Mouse (Mus musculus) MEL (cell line): ENCODE measurements around the gene Nwd2. TPM values are rescaled to one million over a fixed set of nuclear protein-coding genes. Genes with fewer than 3 reads are reported as not detected.

Experiments used
- DNase-seq: peaks from one replicate; pipeline ENCODE4 v3.0.0; 2011; ENCODE audit warnings: low read depth, low spot score
- H3K27ac ChIP-seq: 2 replicates; pipeline ENCODE4 v1.5.1; 2012; ENCODE audit warnings: low read depth, mild to moderate bottlenecking, control low read depth, low read length, moderate library complexity; ENCODE audit not compliant: control insufficient read depth
- H3K27me3 ChIP-seq, 2 experiments: fragments of 150-350 bp in 1 of 2; sonication (generic) in 1 of 2; 2 replicates each; pipeline ENCODE4 v1.6.1; 2012; ENCODE audit warnings: low read length in 2 of 2, mild to moderate bottlenecking in 2 of 2, improper control_type of control experiment in 1 of 2, moderate library complexity in 1 of 2; ENCODE audit not compliant: insufficient read depth in 2 of 2, control insufficient read depth in 1 of 2
- H3K36me3 ChIP-seq, 2 experiments: 2 replicates each; pipeline ENCODE4 v1.6.1; 2012 to 2014; ENCODE audit warnings: low read length in 2 of 2, improper control_type of control experiment in 1 of 2, inconsistent platforms in 1 of 2, mild to moderate bottlenecking in 1 of 2; ENCODE audit not compliant: insufficient read depth in 2 of 2, control insufficient read depth in 1 of 2
- H3K4me1 ChIP-seq, 2 experiments: fragments of 150-350 bp in 1 of 2; sonication (generic) in 1 of 2; 2 replicates each; pipeline ENCODE4 v1.6.1; 2012; ENCODE audit warnings: low read length in 2 of 2, improper control_type of control experiment in 1 of 2, mild to moderate bottlenecking in 1 of 2; ENCODE audit not compliant: insufficient read depth in 2 of 2, control insufficient read depth in 1 of 2
- H3K4me3 ChIP-seq, 2 experiments: fragments of 150-350 bp in 1 of 2; sonication (generic) in 1 of 2; 2 replicates each; pipeline ENCODE4 v1.5.1; 2012; ENCODE audit warnings: low read depth in 2 of 2, low read length in 2 of 2, mild to moderate bottlenecking in 2 of 2, moderate library complexity in 2 of 2, control low read depth in 1 of 2, improper control_type of control experiment in 1 of 2; ENCODE audit not compliant: control insufficient read depth in 1 of 2, insufficient read depth in 1 of 2
- H3K79me2 ChIP-seq: 2 replicates; pipeline ENCODE4 v1.6.1; 2012; ENCODE audit warnings: mild to moderate bottlenecking, low read length, moderate library complexity; ENCODE audit not compliant: control insufficient read depth, poor library complexity, insufficient read depth
- H3K9ac ChIP-seq: 2 replicates; pipeline ENCODE4 v1.6.1; 2012; ENCODE audit warnings: low read depth, mild to moderate bottlenecking, control low read depth, low read length, moderate library complexity; ENCODE audit not compliant: control insufficient read depth, poor library complexity, severe bottlenecking
- H3K9me3 ChIP-seq: fragments of 150-350 bp; sonication (generic); replicated peaks from 2 replicates; pipeline ENCODE4 v1.6.1; 2012; ENCODE audit warnings: mild to moderate bottlenecking, low read length, improper control_type of control experiment, moderate library complexity; ENCODE audit not compliant: insufficient read depth
- BHLHE40 ChIP-seq: IDR thresholded peaks from 2 replicates; pipeline ENCODE4 v1.6.1; 2012; ENCODE audit warnings: low read depth, mild to moderate bottlenecking, inconsistent platforms, low read length, improper control_type of control experiment, borderline replicate concordance
- CTCF ChIP-seq, 3 experiments: IDR thresholded peaks in 2 of 3; conservative IDR thresholded peaks in 1 of 3; 2 replicates each; pipeline ENCODE4 v1.5.1; 2011 to 2012; ENCODE audit warnings: low read length in 3 of 3, low read depth in 2 of 3, mild to moderate bottlenecking in 2 of 3, improper control_type of control experiment in 1 of 3, inconsistent platforms in 1 of 3, mixed read lengths in 1 of 3, moderate library complexity in 1 of 3; ENCODE audit not compliant: control insufficient read depth in 1 of 3, insufficient read depth in 1 of 3, poor library complexity in 1 of 3, severe bottlenecking in 1 of 3
- ELF1 ChIP-seq: IDR thresholded peaks from 2 replicates; pipeline ENCODE4 v1.6.1; 2014; ENCODE audit warnings: low read depth, mild to moderate bottlenecking, inconsistent platforms, low read length, improper control_type of control experiment, moderate library complexity
- HCFC1 ChIP-seq: IDR thresholded peaks from 2 replicates; pipeline ENCODE4 v1.6.1; 2012; ENCODE audit warnings: low read depth, mild to moderate bottlenecking, inconsistent platforms, low read length, improper control_type of control experiment, moderate library complexity
- JUND ChIP-seq: IDR thresholded peaks from 2 replicates; pipeline ENCODE4 v1.6.1; 2011; ENCODE audit warnings: low read depth, mild to moderate bottlenecking, improper control_type of control experiment, low read length
- KAT2A ChIP-seq: conservative IDR thresholded peaks from 2 replicates; pipeline ENCODE4 v1.6.1; 2012; ENCODE audit warnings: low read depth, low read length, improper control_type of control experiment, inconsistent platforms
- MAX ChIP-seq: IDR thresholded peaks from 2 replicates; pipeline ENCODE4 v1.6.1; 2011; ENCODE audit warnings: low read length, improper control_type of control experiment
- MEF2A ChIP-seq: IDR thresholded peaks from 2 replicates; pipeline ENCODE4 v1.6.1; 2014; ENCODE audit warnings: low read depth, mild to moderate bottlenecking, inconsistent platforms, low read length, improper control_type of control experiment; ENCODE audit not compliant: poor library complexity, insufficient replicate concordance, severe bottlenecking; ENCODE audit errors: extremely low read depth
- MYB ChIP-seq: IDR thresholded peaks from 2 replicates; pipeline ENCODE4 v1.6.1; 2011; ENCODE audit warnings: mild to moderate bottlenecking, low read depth, low read length, improper control_type of control experiment
- MYC ChIP-seq: IDR thresholded peaks from 2 replicates; pipeline ENCODE4 v1.6.1; 2011; ENCODE audit warnings: low read depth, mild to moderate bottlenecking, low read length, improper control_type of control experiment, moderate library complexity
- NRF1 ChIP-seq: IDR thresholded peaks from 2 replicates; pipeline ENCODE4 v1.6.1; 2014; ENCODE audit warnings: low read depth, mild to moderate bottlenecking, inconsistent platforms, low read length, improper control_type of control experiment, moderate library complexity; ENCODE audit not compliant: poor library complexity, insufficient read depth, severe bottlenecking
- POLR2AphosphoS2 ChIP-seq: IDR thresholded peaks from 2 replicates; pipeline ENCODE4 v1.6.1; 2011; ENCODE audit warnings: low read length, improper control_type of control experiment
- POLR2AphosphoS5 ChIP-seq: IDR thresholded peaks from 2 replicates; pipeline ENCODE4 v1.6.1; 2012; ENCODE audit warnings: low read depth, borderline replicate concordance, mild to moderate bottlenecking, inconsistent platforms, low read length, moderate library complexity, mixed read lengths
- SIN3A ChIP-seq: IDR thresholded peaks from 2 replicates; pipeline ENCODE4 v1.6.1; 2012; ENCODE audit warnings: low read length, improper control_type of control experiment, inconsistent platforms
- TAL1 ChIP-seq: IDR thresholded peaks from 2 replicates; pipeline ENCODE4 v1.6.1; 2012; ENCODE audit warnings: mild to moderate bottlenecking, inconsistent platforms, low read length, moderate library complexity, mixed read lengths
- TCF12 ChIP-seq: IDR thresholded peaks from 2 replicates; pipeline ENCODE4 v1.6.1; 2014; ENCODE audit warnings: low read depth, mild to moderate bottlenecking, inconsistent platforms, low read length, improper control_type of control experiment, moderate library complexity
- USF1 ChIP-seq: IDR thresholded peaks from 2 replicates; pipeline ENCODE4 v1.6.1; 2014; ENCODE audit warnings: low read depth, mild to moderate bottlenecking, inconsistent platforms, low read length, improper control_type of control experiment, moderate library complexity
- USF2 ChIP-seq, 2 experiments: IDR thresholded peaks; 2 replicates each; pipeline ENCODE4 v1.6.1; 2011 to 2012; ENCODE audit warnings: improper control_type of control experiment in 2 of 2, low read length in 2 of 2, borderline replicate concordance in 1 of 2, inconsistent platforms in 1 of 2, low read depth in 1 of 2, mild to moderate bottlenecking in 1 of 2; ENCODE audit not compliant: insufficient read depth in 1 of 2
- ZMIZ1 ChIP-seq: IDR thresholded peaks from 2 replicates; pipeline ENCODE4 v1.6.1; 2012; ENCODE audit warnings: low read depth, mild to moderate bottlenecking, inconsistent platforms, low read length, improper control_type of control experiment, moderate library complexity
- ZNF384 ChIP-seq: IDR thresholded peaks from 2 replicates; pipeline ENCODE4 v1.6.1; 2012; ENCODE audit warnings: low read depth, mild to moderate bottlenecking, inconsistent platforms, low read length, improper control_type of control experiment
- polyA plus RNA-seq, 2 experiments: library from polyadenylated mRNA; stranded (reverse) in 1 of 2; unstranded in 1 of 2; fragments of >175 nt in 1 of 2; fragments of >200 nt in 1 of 2; gene quantifications; 2 replicates each; pipeline versions ENCODE4 v1.2.1 to v1.2.4; 2012; ENCODE audit warnings: low replicate concordance in 2 of 2, low read depth in 1 of 2; ENCODE audit not compliant: insufficient read length in 2 of 2, insufficient read depth in 1 of 2, missing spikeins in 1 of 2
- total RNA-seq: library from RNA; depleted of rRNA; stranded (reverse); fragments of 300-350 nt; gene quantifications from 2 replicates; pipeline ENCODE4 v1.2.3, GENCODE M21; 2012

Gene Nwd2
- total and polyA plus RNA-seq, 3 experiments = not detected

GRCm38 (mm10) chr5:63652705-63653104 lies 3.8 kb downstream of the Nwd2 start:
- Histone ChIP-seq H3K27me3 (no peaks in the 10 kb centered on the region), H3K79me2 (no peaks in the 10 kb centered on the region), H3K36me3 (no peaks in the 10 kb centered on the region), H3K27ac (no peak overlapping the region), H3K9me3 (no peaks in the 10 kb centered on the region), H3K9ac (no peak overlapping the region), H3K4me3 (no peak overlapping the region), H3K4me1 (no peaks in the 10 kb centered on the region)
- no peak for DNase-seq
- TF ChIP-seq USF1 = no peak
- TF ChIP-seq JUND = no peak
- no peak for TF ChIP-seq POLR2AphosphoS5

GRCm38 (mm10) chr5:63666884-63667283 lies 18.0 kb downstream of the Nwd2 start:
- H3K27ac ChIP-seq = no peak overlapping the region
- TF ChIP-seq MYB (no peak), HCFC1 (no peak), MAX (no peak), POLR2AphosphoS5 (no peak), ZNF384 (no peak), TAL1 (no peak), MEF2A (no peak), CTCF (IDR thresholded peaks at IDR 0.05 in 2 of 3, conservative IDR thresholded peaks at IDR 0.05 in 1 of 3; ENCODE audit: control insufficient read depth in 1 of 3, insufficient read depth in 1 of 3, low read depth in 2 of 3, low read length in 3 of 3, poor library complexity in 1 of 3, severe bottlenecking in 1 of 3) (no peak), JUND (no peak), ZMIZ1 (no peak), USF2 (IDR thresholded peaks at IDR 0.05; ENCODE audit: borderline replicate concordance in 1 of 2, insufficient read depth in 1 of 2, low read depth in 1 of 2, low read length in 2 of 2) (no peak), POLR2AphosphoS2 (no peak), SIN3A (no peak), BHLHE40 (no peak), ELF1 (no peak), NRF1 (no peak), TCF12 (no peak), KAT2A (no peak), MYC (no peak)
- H3K4me3 ChIP-seq = no peak overlapping the region
- no peak for DNase-seq
- H3K9me3 ChIP-seq = no peaks in the 10 kb centered on the region
- no peaks in the 10 kb centered on the region for H3K4me1 ChIP-seq
- H3K36me3 ChIP-seq = no peaks in the 10 kb centered on the region
- H3K9ac ChIP-seq = no peak overlapping the region
- no peaks in the 10 kb centered on the region for H3K27me3 ChIP-seq
- H3K79me2 ChIP-seq = no peaks in the 10 kb centered on the region
